ENCODE assay signal across 8 mouse cellular contexts in genomic region chr2:137732410-137732809, GRCm38 (mm10).
DNase-seq lines count a peak whose midpoint lies in the region; ATAC-seq lines count a peak whose summit lies in the region.

No protein-coding gene starts in this region.

- H3K4me3 ChIP-seq in kidney, embryonic 15.5 days (replicated peaks) = no peak overlapping the region
- no peak overlapping the region for H3K4me3 ChIP-seq in midbrain, embryonic 15.5 days

- H3K4me2 ChIP-seq in kidney, embryonic 15.5 days = no peak overlapping the region
- no peak overlapping the region for H3K4me2 ChIP-seq in midbrain, embryonic 15.5 days

- no peak overlapping the region for H3K27ac ChIP-seq in kidney, embryonic 15.5 days
- H3K27ac ChIP-seq in midbrain, embryonic 15.5 days = no peak overlapping the region

- H3K4me1 ChIP-seq in kidney, embryonic 15.5 days = peaks cover 21% of the 10 kb centered on the region
- H3K4me1 ChIP-seq in midbrain, embryonic 15.5 days = peaks cover 14% of the 10 kb centered on the region

- ATAC-seq in kidney, embryonic 15.5 days (replicated peaks; ENCODE audit: low FRiP score) = 0 out of 2 replicates have a peak, but pooled peaks have one; percentile 69
- ATAC-seq in midbrain, embryonic 15.5 days (replicated peaks) = peak; percentile 63; the same call in 1 of the 2 replicates

- H3K9me3 ChIP-seq in kidney, embryonic 15.5 days (replicated peaks) = no peaks in the 10 kb centered on the region
- H3K9me3 ChIP-seq in midbrain, embryonic 15.5 days = no peaks in the 10 kb centered on the region

- no peaks in the 10 kb centered on the region for H3K27me3 ChIP-seq in kidney, embryonic 15.5 days
- no peaks in the 10 kb centered on the region for H3K27me3 ChIP-seq in midbrain, embryonic 15.5 days (replicated peaks)

- no peaks in the 10 kb centered on the region for H3K36me3 ChIP-seq in kidney, embryonic 15.5 days
- H3K36me3 ChIP-seq in midbrain, embryonic 15.5 days (replicated peaks) = no peaks in the 10 kb centered on the region

- no peak overlapping the region for H3K9ac ChIP-seq in kidney, embryonic 15.5 days
- H3K9ac ChIP-seq in midbrain, embryonic 15.5 days = no peak overlapping the region

- 17% methylated on average over 2 of the region's 2 CpGs for WGBS in kidney, embryonic 15.5 days
- WGBS in midbrain, embryonic 15.5 days = 10% methylated on average over 2 of the region's 2 CpGs

- peak; percentile 22 for DNase-seq in layer of hippocampus, adult 11-12 months (ENCODE audit: low spot score)
- DNase-seq in layer of hippocampus, adult 9-10 months (ENCODE audit: low spot score) = no peak
- DNase-seq in adrenal gland, postnatal 36 days = peak; percentile 32 to 46
- DNase-seq in embryo, embryonic 10 days (ENCODE audit: low spot score) = peak; percentile 77
- no peak for DNase-seq in urinary bladder, postnatal 10 days (ENCODE audit: low spot score)
- no peak for DNase-seq in testis, postnatal 14 days (ENCODE audit: low spot score)

Comparison
In these comparisons a context has a peak if more than half of its experiments do, and no peak if none do; other contexts are left out.
1. DNase-seq: peak in layer of hippocampus, adult 11-12 months (single experiment), adrenal gland, postnatal 36 days (2 of 2) and embryo, embryonic 10 days (single experiment); none in layer of hippocampus, adult 9-10 months (single experiment), urinary bladder, postnatal 10 days (single experiment) and testis, postnatal 14 days (single experiment).